Mouse (Mus musculus) NIH3T3 (cell line): ENCODE results near the gene Spata21.

Experiments
- DNase-seq: peaks from one replicate; pipeline ENCODE4 v3.0.0-alpha.2; 2012; ENCODE audit warnings: low read depth

The Spata21 gene

GRCm38 (mm10) chr4:141076761-141077506 lies 11.2 kb upstream of the Spata21 start:
- DNase-seq: no peak

- peak; percentile 96 for DNase-seq
These were observed 10.2 kb upstream of the Spata21 start, which contains the start of gene Necap2 for GRCm38 (mm10) chr4:141077681-141078509. TSS of gene Necap2 (minus strand) at chr4:141078357.

GRCm38 (mm10) chr4:141078510-141079137 lies 9.5 kb upstream of the Spata21 start:
- DNase-seq: no peak

GRCm38 (mm10) chr4:141086862-141087261 lies 1.3 kb upstream of the Spata21 start:
- DNase-seq: no peak

GRCm38 (mm10) chr4:141088714-141089113 lies 581 bp downstream of the Spata21 start:
- DNase-seq: peak; percentile 31

GRCm38 (mm10) chr4:141095016-141095415 lies 6.9 kb downstream of the Spata21 start:
- no peak for DNase-seq

- no peak for DNase-seq
These were observed 8.6 kb downstream of the Spata21 start for GRCm38 (mm10) chr4:141096710-141097109.

GRCm38 (mm10) chr4:141098935-141099334 lies 10.8 kb downstream of the Spata21 start:
- no peak for DNase-seq

GRCm38 (mm10) chr4:141099956-141100355 lies 11.8 kb downstream of the Spata21 start:
- DNase-seq: no peak

- no peak for DNase-seq
These were observed 13.2 kb downstream of the Spata21 start for GRCm38 (mm10) chr4:141101291-141101690.

- peak; percentile 46 for DNase-seq
These were observed 13.7 kb downstream of the Spata21 start for GRCm38 (mm10) chr4:141101855-141102254.

- no peak for DNase-seq
These were observed 18.5 kb downstream of the Spata21 start for GRCm38 (mm10) chr4:141106526-141107183.

- DNase-seq: no peak
These were observed 20.1 kb downstream of the Spata21 start for GRCm38 (mm10) chr4:141108196-141108732.

- DNase-seq: no peak
These were observed 25.7 kb downstream of the Spata21 start for GRCm38 (mm10) chr4:141113831-141114230.

- no peak for DNase-seq
These were observed 26.4 kb downstream of the Spata21 start for GRCm38 (mm10) chr4:141114521-141114981.

- no peak for DNase-seq
These were observed 27.3 kb downstream of the Spata21 start for GRCm38 (mm10) chr4:141115398-141115797.

- no peak for DNase-seq
These were observed 30.6 kb downstream of the Spata21 start for GRCm38 (mm10) chr4:141118691-141119090.

- DNase-seq: no peak
These were observed 32.6 kb downstream of the Spata21 start for GRCm38 (mm10) chr4:141120700-141121099.

GRCm38 (mm10) chr4:141122663-141123062 lies 34.5 kb downstream of the Spata21 start:
- no peak for DNase-seq

GRCm38 (mm10) chr4:141123065-141123464 lies 34.9 kb downstream of the Spata21 start:
- DNase-seq: no peak

- DNase-seq: no peak
These were observed 41.1 kb downstream of the Spata21 start for GRCm38 (mm10) chr4:141129190-141129710.
